In genomic region chr10:128646139-128647089, GRCm38 (mm10) we compare ENCODE assay signal across 8 mouse cellular contexts. TPM values are rescaled to one million over a fixed set of nuclear protein-coding genes. Genes with fewer than 3 reads are reported as not detected.
DNase-seq lines count a peak whose midpoint lies in the region; ATAC-seq lines count a peak whose summit lies in the region.

No protein-coding gene starts in this region.

- ATAC-seq in heart, embryonic 12.5 days (ENCODE audit: insufficient number of reproducible peaks, low FRiP score), result peak; percentile 57
- ATAC-seq in liver, embryonic 13.5 days (ENCODE audit: low read depth), result peak; percentile 37
- peak; percentile 85 for ATAC-seq in neural tube, embryonic 14.5 days (ENCODE audit: low read depth)
- ATAC-seq in erythroid progenitor cell, adult 5-6 weeks (replicated peaks; ENCODE audit: low FRiP score, poor library complexity, severe bottlenecking), result no peak

- peaks cover 32% of the 10 kb centered on the region for H3K4me1 ChIP-seq in heart, embryonic 12.5 days (replicated peaks)
- peaks cover 30% of the 10 kb centered on the region for H3K4me1 ChIP-seq in liver, embryonic 13.5 days (replicated peaks)
- H3K4me1 ChIP-seq in neural tube, embryonic 14.5 days (ENCODE audit: control insufficient read depth, insufficient read depth, low read length), result peaks cover 29% of the 10 kb centered on the region

- H3K27me3 ChIP-seq in heart, embryonic 12.5 days (replicated peaks), result peaks cover 12% of the 10 kb centered on the region; the same call in 1 of the 2 replicates
- peaks cover 58% of the 10 kb centered on the region for H3K27me3 ChIP-seq in liver, embryonic 13.5 days
- H3K27me3 ChIP-seq in neural tube, embryonic 14.5 days (ENCODE audit: control insufficient read depth, insufficient read depth, low read length), result no peaks in the 10 kb centered on the region

- peak overlapping the region; percentile 54 for H3K4me3 ChIP-seq in heart, embryonic 12.5 days
- H3K4me3 ChIP-seq in liver, embryonic 13.5 days (replicated peaks), result peak overlapping the region; percentile 52
- H3K4me3 ChIP-seq in neural tube, embryonic 14.5 days (ENCODE audit: low read depth, low read length), result peak overlapping the region; percentile 25

- H3K4me2 ChIP-seq in heart, embryonic 12.5 days, result peak overlapping the region; percentile 86
- peak overlapping the region; percentile 73 for H3K4me2 ChIP-seq in liver, embryonic 13.5 days
- H3K4me2 ChIP-seq in neural tube, embryonic 14.5 days (ENCODE audit: low read depth, low read length), result peak overlapping the region; percentile 72

- peak; percentile 22 for DNase-seq in gastrocnemius, postnatal 14 days
- no peak for DNase-seq in gastrocnemius, adult 8-10 months (ENCODE audit: low spot score in 2 of 2)
- peak; percentile 73 for DNase-seq in embryo, embryonic 10.5 days (ENCODE audit: low spot score)
- peak; percentile 53 for DNase-seq in kidney, adult 9 months
- DNase-seq in liver, embryonic 13.5 days, result no peak

- H3K9me3 ChIP-seq in heart, embryonic 12.5 days (replicated peaks), result no peaks in the 10 kb centered on the region
- no peaks in the 10 kb centered on the region for H3K9me3 ChIP-seq in liver, embryonic 13.5 days (replicated peaks)
- H3K9me3 ChIP-seq in neural tube, embryonic 14.5 days (ENCODE audit: control insufficient read depth, low read length), result no peaks in the 10 kb centered on the region

- peak overlapping the region; percentile 82 for H3K9ac ChIP-seq in heart, embryonic 12.5 days
- peak overlapping the region; percentile 33; the same call in 1 of the 2 replicates for H3K9ac ChIP-seq in liver, embryonic 13.5 days
- peak overlapping the region; percentile 53 for H3K9ac ChIP-seq in neural tube, embryonic 14.5 days (replicated peaks; ENCODE audit: low read depth, low read length)

- H3K36me3 ChIP-seq in heart, embryonic 12.5 days, result no peaks in the 10 kb centered on the region
- no peaks in the 10 kb centered on the region for H3K36me3 ChIP-seq in liver, embryonic 13.5 days
- H3K36me3 ChIP-seq in neural tube, embryonic 14.5 days (ENCODE audit: control insufficient read depth, insufficient read depth, low read length), result no peaks in the 10 kb centered on the region

- no peak overlapping the region for H3K27ac ChIP-seq in heart, embryonic 12.5 days (ENCODE audit: poor library complexity, severe bottlenecking)
- no peak overlapping the region for H3K27ac ChIP-seq in liver, embryonic 13.5 days
- peak overlapping the region; percentile 87 for H3K27ac ChIP-seq in neural tube, embryonic 14.5 days (ENCODE audit: low read depth, low read length)

- WGBS in heart, embryonic 12.5 days, result 8% methylated on average over 12 of the region's 13 CpGs
- 17% methylated on average over 10 of the region's 13 CpGs for WGBS in liver, embryonic 13.5 days (ENCODE audit: insufficient replicate concordance)
- 8% methylated on average over 12 of the region's 13 CpGs for WGBS in neural tube, embryonic 14.5 days

- intact Hi-C loops in gastrocnemius, postnatal 14 days (cut with DNase I; ENCODE audit: low total_unique reads), result no loop called here

RNA-seq across cellular contexts. Expression of gene Ikzf4, which starts 0.6 kb away (rescaled TPM):
- total RNA-seq in gastrocnemius, postnatal 14 days (2021), result under 1 TPM; 0.25 to 0.58 TPM
- under 1 TPM in 3 of 4 experiments, not detected in 1; 0.24 to 0.51 (median 0.34) TPM for total RNA-seq in gastrocnemius, adult 8-10 months (2022)
- polyA plus RNA-seq in heart, embryonic 12.5 days (2016; fragmentation: Nextera tagmentation; extraction: Ambion mirVana), result 2.0 and 3.0 TPM in 2 replicates
- polyA plus RNA-seq in liver, embryonic 13.5 days (2015; fragmentation: Nextera tagmentation; extraction: Ambion mirVana), result 0.12 and 0.21 TPM in 2 replicates
- 20.3 and 22.9 TPM in 2 replicates for polyA plus RNA-seq in neural tube, embryonic 14.5 days (2014; fragmentation: Nextera tagmentation; extraction: Ambion mirVana)
- total RNA-seq in erythroid progenitor cell, adult 5-6 weeks (2015; ENCODE audit: low replicate concordance), result not detected in 2 replicates
- total RNA-seq in erythroid progenitor cell, adult 5-6 weeks (2017; ENCODE audit: low replicate concordance), result not detected in 2 replicates

RNA-seq across cellular contexts. Expression of gene Rps26, which starts 19.9 kb away (rescaled TPM):
- total RNA-seq in gastrocnemius, postnatal 14 days (2021), result 100 to 1,000 TPM; 455 to 537 TPM
- 100 to 1,000 TPM; 166 to 361 (median 250) TPM for total RNA-seq in gastrocnemius, adult 8-10 months (2022)
- 420 and 432 TPM in 2 replicates for polyA plus RNA-seq in heart, embryonic 12.5 days (2016; fragmentation: Nextera tagmentation; extraction: Ambion mirVana)
- 486 and 551 TPM in 2 replicates for polyA plus RNA-seq in liver, embryonic 13.5 days (2015; fragmentation: Nextera tagmentation; extraction: Ambion mirVana)
- polyA plus RNA-seq in neural tube, embryonic 14.5 days (2014; fragmentation: Nextera tagmentation; extraction: Ambion mirVana), result 454 and 493 TPM in 2 replicates
- total RNA-seq in erythroid progenitor cell, adult 5-6 weeks (2015; ENCODE audit: low replicate concordance), result 581 and 593 TPM in 2 replicates
- total RNA-seq in erythroid progenitor cell, adult 5-6 weeks (2017; ENCODE audit: low replicate concordance), result 151 and 338 TPM in 2 replicates

RNA-seq across cellular contexts. Expression of gene Suox, which starts 27.5 kb away (rescaled TPM):
- total RNA-seq in gastrocnemius, postnatal 14 days (2021), result 10 to 100 TPM; 11.8 to 12.8 TPM
- 10 to 100 TPM; 32.2 to 37.4 (median 33.8) TPM for total RNA-seq in gastrocnemius, adult 8-10 months (2022)
- 10.7 and 12.8 TPM in 2 replicates for polyA plus RNA-seq in heart, embryonic 12.5 days (2016; fragmentation: Nextera tagmentation; extraction: Ambion mirVana)
- 10.7 and 13.9 TPM in 2 replicates for polyA plus RNA-seq in liver, embryonic 13.5 days (2015; fragmentation: Nextera tagmentation; extraction: Ambion mirVana)
- polyA plus RNA-seq in neural tube, embryonic 14.5 days (2014; fragmentation: Nextera tagmentation; extraction: Ambion mirVana), result 13.1 and 14.6 TPM in 2 replicates
- 21.4 and 35.7 TPM in 2 replicates for total RNA-seq in erythroid progenitor cell, adult 5-6 weeks (2015; ENCODE audit: low replicate concordance)
- 27.7 and 43.4 TPM in 2 replicates for total RNA-seq in erythroid progenitor cell, adult 5-6 weeks (2017; ENCODE audit: low replicate concordance)

RNA-seq across cellular contexts. Expression of gene Rab5b, which starts 49.6 kb away (rescaled TPM):
- 10 to 100 TPM; 75.2 to 78.2 TPM for total RNA-seq in gastrocnemius, postnatal 14 days (2021)
- 100 to 1,000 TPM in 3 of 4 experiments, 10 to 100 TPM in 1; 97.0 to 103 (median 102) TPM for total RNA-seq in gastrocnemius, adult 8-10 months (2022)
- polyA plus RNA-seq in heart, embryonic 12.5 days (2016; fragmentation: Nextera tagmentation; extraction: Ambion mirVana), result 71.3 and 72.9 TPM in 2 replicates
- polyA plus RNA-seq in liver, embryonic 13.5 days (2015; fragmentation: Nextera tagmentation; extraction: Ambion mirVana), result 24.5 and 31.4 TPM in 2 replicates
- polyA plus RNA-seq in neural tube, embryonic 14.5 days (2014; fragmentation: Nextera tagmentation; extraction: Ambion mirVana), result 87.4 and 98.6 TPM in 2 replicates
- total RNA-seq in erythroid progenitor cell, adult 5-6 weeks (2015; ENCODE audit: low replicate concordance), result 30.6 and 54.1 TPM in 2 replicates
- total RNA-seq in erythroid progenitor cell, adult 5-6 weeks (2017; ENCODE audit: low replicate concordance), result 37.7 and 46.8 TPM in 2 replicates

RNA-seq across cellular contexts. Expression of gene Erbb3, which starts 57.0 kb away (rescaled TPM):
- 1 to 10 TPM; 4.8 to 7.2 TPM for total RNA-seq in gastrocnemius, postnatal 14 days (2021)
- 1 to 10 TPM; 2.1 to 2.7 (median 2.2) TPM for total RNA-seq in gastrocnemius, adult 8-10 months (2022)
- polyA plus RNA-seq in heart, embryonic 12.5 days (2016; fragmentation: Nextera tagmentation; extraction: Ambion mirVana), result 7.5 and 7.6 TPM in 2 replicates
- polyA plus RNA-seq in liver, embryonic 13.5 days (2015; fragmentation: Nextera tagmentation; extraction: Ambion mirVana), result 1.2 and 1.9 TPM in 2 replicates
- 1.4 and 6.0 TPM in 2 replicates for polyA plus RNA-seq in neural tube, embryonic 14.5 days (2014; fragmentation: Nextera tagmentation; extraction: Ambion mirVana)
- total RNA-seq in erythroid progenitor cell, adult 5-6 weeks (2015; ENCODE audit: low replicate concordance), result 0.84 and 1.1 TPM in 2 replicates
- total RNA-seq in erythroid progenitor cell, adult 5-6 weeks (2017; ENCODE audit: low replicate concordance), result 0.39 and 0.53 TPM in 2 replicates

Comparison
In these comparisons a context has a peak if more than half of its experiments do, and no peak if none do; other contexts are left out.
1. DNase-seq: peak in gastrocnemius, postnatal 14 days (single experiment), embryo, embryonic 10.5 days (single experiment) and kidney, adult 9 months (single experiment); none in gastrocnemius, adult 8-10 months (0 of 2) and liver, embryonic 13.5 days (single experiment).
2. Peak in every context shown above with its lines, with median percentiles within 50 percentile points of each other: H3K4me2 ChIP-seq, H3K4me3 ChIP-seq and H3K9ac ChIP-seq.